Mouse (Mus musculus) right cerebral cortex, adult 18-20 months (tissue): ENCODE measurements around the gene Pepd.

Source experiments
- DNase-seq: peaks from one replicate; pipeline ENCODE4 v3.0.0; 2022; ENCODE audit warnings: mixed read lengths

The Pepd gene

GRCm38 (mm10) chr7:35029228-35029627, 117.0 kb downstream of the Pepd start:
- DNase-seq: no peak

- no peak for DNase-seq
Observed at GRCm38 (mm10) chr7:35029648-35030047, 117.5 kb downstream of the Pepd start.

DNA sequence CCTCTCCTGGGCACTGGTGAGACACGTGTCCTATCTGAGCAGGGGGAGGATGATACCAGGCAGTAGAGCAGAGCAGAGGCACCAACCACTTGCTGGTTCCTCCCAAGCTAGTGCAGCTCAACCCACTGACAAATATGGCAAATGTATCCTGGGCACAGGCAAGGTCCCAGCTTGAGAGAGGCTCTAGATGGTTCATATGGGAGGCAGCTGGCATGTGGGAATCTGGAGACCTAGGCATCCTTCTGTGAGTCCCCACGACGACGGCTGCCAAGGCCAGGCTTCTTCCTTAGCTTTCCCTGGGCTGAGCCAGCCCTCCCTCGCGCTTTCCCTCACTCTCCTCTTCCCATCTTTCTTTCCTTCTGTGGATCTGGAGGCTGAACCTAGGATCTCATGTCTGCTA, 118.4 kb downstream of the Pepd start:
- DNase-seq: no peak

DNA sequence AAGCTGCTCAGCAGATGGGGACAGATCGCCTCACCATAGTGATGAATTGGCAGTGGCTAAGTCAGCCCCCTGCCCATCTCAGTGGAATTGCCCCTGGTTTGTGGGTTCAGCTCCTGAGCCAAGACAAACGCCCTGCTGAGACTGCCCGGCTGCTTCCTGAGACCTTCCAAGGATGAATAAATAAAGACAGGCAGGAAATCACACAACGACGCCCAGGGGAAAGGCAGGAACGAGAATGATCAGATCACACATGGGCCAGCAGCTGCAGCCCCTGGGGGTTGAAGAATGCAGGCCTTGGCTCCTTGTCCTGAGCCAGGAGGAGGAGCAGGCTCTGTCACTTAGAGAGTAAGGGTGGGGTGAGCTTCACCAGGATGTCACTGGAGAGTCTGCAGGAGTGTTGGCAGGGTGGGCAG, 123.0 kb downstream of the Pepd start:
- no peak for DNase-seq

- DNase-seq: no peak
Observed at GRCm38 (mm10) chr7:35035565-35035964, 123.4 kb downstream of the Pepd start.

DNA sequence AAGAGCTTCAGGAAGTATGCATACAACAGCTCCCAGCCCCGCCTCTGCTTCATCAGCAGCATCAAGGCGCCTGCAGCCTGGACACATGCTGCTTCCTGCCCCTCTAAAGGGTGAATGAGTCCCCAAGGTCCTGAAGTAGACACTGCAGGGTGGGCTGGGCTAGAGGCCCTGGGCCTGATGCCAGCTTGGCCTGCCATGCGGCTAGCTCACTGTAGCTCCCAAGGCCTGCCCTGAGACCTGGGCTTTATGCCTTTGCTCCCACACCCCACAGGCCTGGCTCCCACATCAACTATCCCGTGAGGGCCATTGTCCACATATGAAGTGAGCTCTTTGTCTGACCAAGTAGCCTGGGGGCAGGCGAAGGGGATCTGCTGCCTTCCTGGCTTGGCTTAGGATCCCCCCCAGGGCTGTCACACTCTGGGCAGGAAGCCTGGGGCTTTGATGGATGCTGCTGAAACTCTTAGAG, 124.1 kb downstream of the Pepd start:
- peak; percentile 50 for DNase-seq

DNA sequence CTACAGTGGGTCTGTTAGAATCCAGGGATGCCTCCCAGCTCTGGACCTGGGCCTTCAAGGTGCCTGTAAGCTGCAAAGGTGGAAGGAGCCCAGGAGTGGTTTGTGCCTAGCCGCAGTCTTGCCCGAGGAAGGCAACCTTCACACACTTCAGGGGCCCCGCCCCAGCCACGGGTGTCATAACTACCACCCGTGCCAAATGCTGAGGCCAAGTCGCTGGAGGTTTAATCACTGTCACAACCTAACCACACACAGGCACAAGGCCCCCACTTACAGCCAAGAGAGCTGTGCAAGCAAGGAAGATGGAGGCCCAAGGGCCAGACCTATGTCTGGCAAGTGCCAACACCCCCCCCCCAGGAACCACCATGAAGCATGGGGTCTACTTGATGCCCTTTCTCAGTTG, 125.2 kb downstream of the Pepd start:
- DNase-seq: no peak

DNA sequence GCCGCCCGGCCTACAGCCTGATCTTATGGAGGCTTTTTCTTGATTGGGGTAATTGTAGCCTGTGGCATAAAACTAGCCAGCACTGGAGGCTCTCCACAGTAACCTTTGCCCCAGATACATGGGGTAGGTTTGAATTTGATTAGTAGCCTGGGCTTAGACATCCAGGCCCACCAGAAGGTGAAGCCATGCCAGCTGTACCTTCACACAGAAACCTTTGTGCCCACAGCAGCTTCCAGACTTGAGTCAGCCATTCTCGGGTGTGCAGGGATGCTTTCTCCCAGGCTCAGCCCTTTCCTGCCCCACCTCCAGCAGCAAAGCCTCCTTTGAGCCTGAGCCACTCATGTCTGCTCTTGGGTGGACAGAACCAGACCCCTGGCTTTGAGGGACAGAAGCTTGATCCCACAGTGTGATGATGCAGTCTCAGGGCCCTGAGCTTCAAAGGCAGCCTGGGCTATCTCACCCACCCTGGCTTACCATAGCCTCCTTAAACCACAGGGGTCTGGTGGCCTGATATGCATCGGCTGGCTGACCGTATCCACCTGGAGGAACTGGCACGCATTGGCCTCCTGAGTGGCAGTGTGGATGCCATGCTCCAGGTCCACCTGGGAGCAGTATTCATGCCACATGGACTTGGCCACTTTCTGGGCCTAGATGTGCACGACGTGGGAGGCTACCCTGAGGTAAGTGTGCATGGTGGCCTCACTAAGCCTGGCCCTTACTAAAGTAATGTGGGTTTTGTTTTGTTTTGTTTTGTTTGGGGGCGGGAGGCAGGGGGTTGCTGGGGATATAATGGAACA, 128.2 kb downstream of the Pepd start:
- DNase-seq: no peak

GRCm38 (mm10) chr7:35041286-35042208, 129.4 kb downstream of the Pepd start:
- DNase-seq: no peak

- no peak for DNase-seq
Observed at GRCm38 (mm10) chr7:35042209-35042554, 130.0 kb downstream of the Pepd start.

DNA sequence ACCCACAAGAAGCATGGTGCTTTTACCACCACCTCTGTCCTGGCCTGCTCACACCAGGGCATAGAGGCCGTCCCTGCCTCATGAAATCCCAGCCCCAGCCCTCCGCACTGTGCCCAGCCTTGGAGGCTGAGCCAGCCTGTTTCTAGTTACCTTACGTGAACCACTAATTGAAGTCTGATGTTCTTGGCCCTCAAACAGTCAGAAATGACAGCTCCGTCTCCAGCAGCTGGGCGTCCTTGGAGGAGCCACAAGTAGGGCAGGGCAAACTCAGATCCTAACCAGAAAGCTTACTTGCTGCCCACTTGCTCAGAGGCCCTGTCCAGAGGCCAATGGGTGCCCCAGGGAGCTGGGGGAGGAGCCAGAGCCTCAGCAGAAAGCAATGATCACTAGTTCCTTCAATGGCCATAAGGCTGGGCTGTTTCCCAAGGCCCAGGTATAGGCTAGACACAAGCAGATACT, 130.6 kb downstream of the Pepd start:
- DNase-seq: no peak

- DNase-seq: no peak
Observed at GRCm38 (mm10) chr7:35043266-35043817, 131.2 kb downstream of the Pepd start.

DNA sequence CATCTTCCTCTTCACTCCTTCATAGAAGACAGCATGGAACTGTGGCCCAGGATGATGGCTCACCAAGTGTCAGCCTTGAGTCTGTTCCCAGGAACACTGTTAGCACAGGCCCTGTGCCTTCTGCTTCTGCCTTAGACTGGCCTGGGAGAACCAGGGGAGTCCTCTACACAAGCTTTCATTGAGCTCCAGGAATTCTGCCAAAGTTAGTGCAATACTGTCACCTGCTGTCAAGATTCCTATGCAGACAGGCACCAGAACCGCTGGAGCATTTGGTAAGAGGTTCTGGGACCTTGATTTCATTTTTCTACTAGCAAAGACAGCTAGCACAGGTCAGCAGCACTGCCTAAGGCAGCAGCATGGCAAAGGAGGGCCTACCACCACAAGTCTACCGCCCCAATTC, 132.5 kb downstream of the Pepd start:
- no peak for DNase-seq

GRCm38 (mm10) chr7:35046091-35046490, 133.9 kb downstream of the Pepd start:
- no peak for DNase-seq

DNA sequence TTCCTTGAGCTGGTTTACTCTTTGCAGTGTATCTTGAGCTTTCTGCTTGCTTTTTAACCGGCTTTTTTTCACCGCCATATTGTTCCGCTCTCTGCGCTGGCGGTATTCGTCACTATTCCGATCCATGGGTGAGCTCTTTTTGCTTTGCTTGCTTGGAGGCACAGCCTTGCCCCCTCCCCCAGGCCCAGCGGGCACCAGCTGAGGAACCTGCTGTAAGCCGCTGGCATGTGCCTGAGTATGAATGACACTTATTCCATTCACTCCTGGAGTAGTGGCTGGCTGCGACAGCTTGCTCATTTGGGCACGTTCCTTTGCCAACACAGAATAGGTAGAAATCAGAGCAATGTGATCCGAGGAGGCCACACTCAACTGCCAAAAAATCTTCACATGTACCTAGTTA, 138.4 kb downstream of the Pepd start:
- DNase-seq: no peak

DNA sequence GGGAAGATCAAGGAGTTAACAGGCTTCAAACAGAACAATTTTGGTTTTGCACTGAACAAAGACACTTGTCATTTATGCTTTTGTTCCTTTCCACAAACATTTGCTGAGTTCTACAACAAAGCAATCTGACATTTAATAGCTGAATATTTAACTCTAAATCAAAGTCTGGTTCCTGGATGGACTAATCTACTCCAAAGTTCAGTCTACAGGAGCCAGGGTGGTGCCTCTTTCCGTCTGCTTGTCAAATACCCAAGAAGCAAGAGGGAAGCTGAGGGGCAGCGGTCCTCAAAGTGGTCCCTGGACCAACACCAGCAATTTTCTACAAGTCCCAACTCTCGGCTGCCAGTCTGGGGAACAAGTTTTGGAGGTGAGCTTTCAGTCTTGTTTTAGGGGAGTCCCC, 141.0 kb downstream of the Pepd start:
- DNase-seq: no peak

DNA sequence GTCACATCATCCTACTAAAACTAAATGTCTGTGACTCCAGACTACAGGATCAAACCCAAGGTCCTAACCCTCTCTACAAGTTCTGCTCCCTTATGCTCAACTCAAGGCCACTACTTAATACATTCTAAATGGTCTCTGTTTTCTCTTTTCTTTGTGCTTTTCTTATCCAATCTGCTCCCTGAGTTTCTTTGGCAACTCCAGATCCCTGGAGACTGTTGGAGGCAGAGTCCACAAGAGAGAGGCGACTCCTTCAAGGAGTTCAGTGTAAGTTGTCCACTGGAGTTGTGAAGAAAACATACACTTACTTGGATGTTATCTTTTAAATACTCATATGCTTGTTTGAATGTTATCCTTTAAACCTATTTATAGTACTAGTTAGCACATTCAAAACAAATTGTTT, 142.1 kb downstream of the Pepd start:
- DNase-seq: no peak

DNA sequence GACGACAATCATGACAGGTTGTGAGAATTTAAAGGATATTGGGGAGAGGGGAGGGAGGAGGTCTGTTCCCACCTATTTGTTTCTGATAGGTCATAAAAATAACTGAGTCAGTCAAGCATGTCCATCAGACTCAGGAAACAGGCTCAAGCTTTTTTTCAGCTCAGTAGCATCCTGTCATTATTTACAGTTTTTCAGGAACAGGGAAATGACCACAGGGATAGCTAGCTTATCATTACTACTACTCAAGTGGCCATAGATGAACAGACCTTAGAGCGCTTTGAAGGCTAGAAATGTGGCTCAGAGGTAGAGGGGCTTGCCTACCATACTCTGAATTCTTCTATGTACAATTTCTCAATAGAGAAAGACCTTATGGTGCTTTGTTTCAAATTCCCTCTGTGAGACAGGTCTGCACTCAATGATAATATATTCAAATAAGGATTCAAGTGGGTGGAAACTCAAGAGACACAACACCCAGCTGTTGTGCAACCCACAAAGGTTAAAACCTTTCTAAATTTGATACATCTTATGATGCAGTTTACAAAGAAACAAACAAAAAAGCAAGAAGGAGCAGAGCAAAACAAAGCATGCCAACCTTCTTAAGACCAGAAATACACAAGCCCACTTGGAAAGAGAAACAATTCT, 142.9 kb downstream of the Pepd start:
- DNase-seq: no peak

DNA sequence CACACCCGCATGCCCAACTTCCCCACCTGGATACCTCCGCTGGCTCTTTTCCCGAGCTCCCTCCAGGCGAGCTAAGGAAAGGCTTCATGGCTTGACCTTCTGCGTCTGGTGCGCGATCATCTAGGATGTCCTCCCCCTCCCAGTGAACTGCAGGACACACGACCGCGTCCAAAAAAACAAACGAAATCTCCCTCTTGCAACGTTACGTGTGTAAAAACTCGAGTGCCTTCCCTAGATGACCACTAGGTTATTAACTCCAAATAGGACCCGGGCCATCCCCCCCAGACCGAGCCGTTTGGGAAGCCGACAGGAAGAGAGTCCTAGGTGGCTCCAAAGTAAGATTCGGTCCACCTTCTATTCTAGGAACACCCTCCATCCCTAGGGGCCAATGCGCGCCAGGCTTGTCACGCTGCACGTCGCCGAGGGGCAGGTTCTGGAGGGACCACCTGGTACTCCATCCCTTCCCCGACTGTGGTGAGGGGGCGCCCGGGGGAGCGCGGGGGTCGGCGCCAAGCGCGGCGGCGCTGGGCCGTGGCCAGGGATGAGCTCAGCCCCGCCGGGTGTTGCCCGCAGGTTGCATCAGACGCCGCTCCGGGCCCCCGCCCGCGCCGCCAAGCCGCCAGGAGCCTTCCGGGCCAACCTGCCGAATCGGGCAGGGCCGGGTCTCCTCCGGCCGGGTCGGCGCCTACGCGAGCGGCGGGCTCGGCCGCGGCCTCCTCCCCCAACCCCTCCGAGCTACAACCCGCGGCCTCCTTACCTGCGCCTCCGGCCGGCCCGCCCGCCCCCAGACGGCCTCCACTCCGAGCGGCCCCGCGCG, 143.6 kb downstream of the Pepd start:
- DNase-seq: peak; percentile 59

DNA sequence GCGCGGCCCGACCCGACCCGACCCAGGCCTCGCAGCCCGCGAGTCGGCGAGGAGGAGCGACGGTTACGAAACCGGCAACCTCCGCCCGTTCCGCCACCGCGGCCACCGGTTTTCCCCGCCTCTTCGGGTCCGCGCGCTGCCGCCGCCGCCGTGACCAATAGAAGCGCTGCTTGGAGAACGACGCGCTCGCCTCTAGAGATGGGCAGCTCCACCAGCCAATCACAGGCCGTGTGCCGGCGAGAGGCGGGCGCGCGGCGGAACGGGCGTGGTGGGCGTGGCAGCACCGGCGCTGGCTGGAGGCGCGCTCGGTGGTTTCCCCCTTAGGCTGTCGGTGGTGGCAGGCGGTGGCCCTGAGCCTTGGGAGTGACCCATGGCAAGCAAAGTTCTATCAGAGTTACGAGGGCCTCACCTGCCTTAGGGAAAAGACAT, 144.3 kb downstream of the Pepd start, which contains the start of gene Cebpg:
Cebpg (minus strand) TSS at position 138 of the 429 bp plus-strand sequence.
- DNase-seq: peak; percentile 97

DNA sequence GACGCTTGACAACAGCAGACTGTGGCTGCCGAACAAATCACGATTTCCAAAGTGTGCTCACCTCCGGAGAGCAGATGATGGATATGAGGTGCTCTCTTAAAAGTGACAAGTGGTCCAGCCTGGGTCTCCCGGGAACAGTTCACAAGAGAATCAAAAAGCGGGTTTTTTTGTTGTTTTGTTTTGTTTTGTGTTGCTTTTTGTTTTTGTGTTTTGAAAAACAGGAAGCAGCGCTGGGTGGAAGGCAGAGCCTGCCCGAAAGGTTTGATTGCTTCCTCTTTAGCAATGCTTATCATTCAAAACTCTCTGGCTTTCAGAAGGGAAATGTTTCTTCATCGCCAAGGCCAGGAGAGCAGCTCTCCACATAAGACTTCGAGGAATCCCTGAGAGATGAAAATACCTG, 144.8 kb downstream of the Pepd start:
- DNase-seq: no peak

GRCm38 (mm10) chr7:35057569-35057968, 145.4 kb downstream of the Pepd start:
- DNase-seq: no peak
